Mouse (Mus musculus) urinary bladder, postnatal 14 days (tissue): Measurements from ENCODE around the gene Vps26b.

Experiments
- DNase-seq: peaks from one replicate; pipeline ENCODE4 v3.0.0; 2021; ENCODE audit warnings: low spot score

The Vps26b gene

GRCm38 (mm10) chr9:26993900-26994299, 36.0 kb downstream of the Vps26b start:
- no peak for DNase-seq

GRCm38 (mm10) chr9:26993118-26993517, 36.7 kb downstream of the Vps26b start:
- DNase-seq: no peak

- no peak for DNase-seq
Measured at GRCm38 (mm10) chr9:26990181-26990580, 39.7 kb downstream of the Vps26b start.

GRCm38 (mm10) chr9:26985668-26986277, 44.1 kb downstream of the Vps26b start:
- no peak for DNase-seq

GRCm38 (mm10) chr9:26985090-26985613, 44.7 kb downstream of the Vps26b start:
- no peak for DNase-seq

- DNase-seq: no peak
Measured at GRCm38 (mm10) chr9:26978776-26979175, 51.1 kb downstream of the Vps26b start.

GRCm38 (mm10) chr9:26977754-26978153, 52.1 kb downstream of the Vps26b start:
- DNase-seq: no peak
